Mouse (Mus musculus) intestine, embryonic 14.5 days (tissue): ENCODE data around the gene Cmya5. TPM values are rescaled to one million over a fixed set of nuclear protein-coding genes. Genes with fewer than 3 reads are reported as not detected.
A peak's percentile ranks its signal among the peaks of the same experiment; 100 is the strongest.

Experiments
- ATAC-seq: fragments of 200-750 bp; cut with Nextera tagmentation; replicated peaks from 2 replicates; pipeline ENCODE4 v1.8.0; 2017; ENCODE audit warnings: low read depth, moderate number of reproducible peaks, moderate TSS enrichment, moderate library complexity; ENCODE audit not compliant: low FRiP score, low TSS enrichment
- DNase-seq: peaks from one replicate; pipeline ENCODE4 v3.0.0-alpha.2; 2018; ENCODE audit warnings: low spot score
- H3K27ac ChIP-seq: fragments of 300-500 bp; sonication (generic); 2 replicates; pipeline ENCODE4 v1.5.1; 2014; ENCODE audit warnings: low read depth, mild to moderate bottlenecking, control low read depth
- H3K27me3 ChIP-seq: fragments of 300-500 bp; sonication (generic); replicated peaks from 2 replicates; pipeline ENCODE4 v1.6.1; 2014; ENCODE audit warnings: low read length, control low read depth; ENCODE audit not compliant: control insufficient read depth, insufficient read depth
- H3K36me3 ChIP-seq: fragments of 300-500 bp; sonication (generic); 2 replicates; pipeline ENCODE4 v1.6.1; 2014; ENCODE audit warnings: low read length, control low read depth; ENCODE audit not compliant: control insufficient read depth, insufficient read depth
- H3K4me1 ChIP-seq: fragments of 300-500 bp; sonication (generic); replicated peaks from 2 replicates; pipeline ENCODE4 v1.6.1; 2014; ENCODE audit warnings: low read length, control low read depth, mixed read lengths; ENCODE audit not compliant: control insufficient read depth, insufficient read depth
- H3K4me2 ChIP-seq: fragments of 300-500 bp; sonication (generic); 2 replicates; pipeline ENCODE4 v1.6.1; 2014; ENCODE audit warnings: low read length
- H3K4me3 ChIP-seq: fragments of 300-500 bp; sonication (generic); 2 replicates; pipeline ENCODE4 v1.5.1; 2014; ENCODE audit warnings: low read depth, low read length, control low read depth, mixed read lengths
- H3K9ac ChIP-seq: fragments of 300-500 bp; sonication (generic); 2 replicates; pipeline ENCODE4 v1.6.1; 2014; ENCODE audit warnings: mild to moderate bottlenecking, low read length
- H3K9me3 ChIP-seq: fragments of 300-500 bp; sonication (generic); 2 replicates; pipeline ENCODE4 v1.6.1; 2016; ENCODE audit warnings: low read length, control low read depth; ENCODE audit not compliant: control insufficient read depth
- WGBS: fragments of 180-500 bp; shearing (Covaris S2); extraction: QIAGEN DNeasy Blood & Tissue Kit; methylation state at CpG from one replicate; pipeline ENCODE4 v1.1.7; 2014; 5-methylcytosine and 5-hydroxymethylcytosine counted together
- polyA plus RNA-seq: library from polyadenylated mRNA; unstranded; fragments of >200 nt; fragmentation: Nextera tagmentation; extraction: Ambion mirVana; gene quantifications from 2 replicates; pipeline ENCODE4 v1.2.1, GENCODE M21; 2014

Cmya5 gene
- polyA plus RNA-seq, 1 experiment from 2014 or later, result 0.16 TPM

GRCm38 (mm10) chr13:93006347-93006746 lies 138.2 kb downstream of the Cmya5 start:
- 87% methylated on average over 4 of the region's 4 CpGs for WGBS
- Histone ChIP-seq H3K4me3 (no peak overlapping the region), H3K27ac (no peak overlapping the region)

GRCm38 (mm10) chr13:93004003-93004402 lies 140.5 kb downstream of the Cmya5 start:
- no peak overlapping the region for H3K4me2 ChIP-seq
- H3K27me3 ChIP-seq, result no peaks in the 10 kb centered on the region
- DNase-seq (no peak), ATAC-seq (no peak)
- WGBS, result 77% methylated on average over 6 of the region's 6 CpGs
- H3K4me3 ChIP-seq, result no peak overlapping the region
- H3K9me3 ChIP-seq, result no peaks in the 10 kb centered on the region
- H3K27ac ChIP-seq, result no peak overlapping the region
- no peaks in the 10 kb centered on the region for H3K36me3 ChIP-seq
- peaks cover 12% of the 10 kb centered on the region for H3K4me1 ChIP-seq
- H3K9ac ChIP-seq, result no peak overlapping the region

More at GRCm38 (mm10) chr13:93006347-93006746, 138.2 kb downstream of the Cmya5 start:
- Histone ChIP-seq H3K9me3 (no peaks in the 10 kb centered on the region), H3K4me1 (no peaks in the 10 kb centered on the region), H3K36me3 (no peaks in the 10 kb centered on the region), H3K4me2 (no peak overlapping the region), H3K9ac (no peak overlapping the region), H3K27me3 (no peaks in the 10 kb centered on the region)
- no peak for DNase-seq
- ATAC-seq, result no peak

- Histone ChIP-seq H3K4me2 (no peak overlapping the region), H3K36me3 (no peaks in the 10 kb centered on the region), H3K27me3 (no peaks in the 10 kb centered on the region), H3K4me1 (peaks cover 12% of the 10 kb centered on the region), H3K4me3 (no peak overlapping the region), H3K9me3 (no peaks in the 10 kb centered on the region), H3K27ac (no peak overlapping the region), H3K9ac (no peak overlapping the region)
- ATAC-seq (no peak), DNase-seq (no peak)
- WGBS, result 65% methylated on average over 2 of the region's 2 CpGs
Observed at GRCm38 (mm10) chr13:93002456-93002855, 142.1 kb downstream of the Cmya5 start.

- WGBS, result 49% methylated on average over 12 of the region's 12 CpGs
- 0 out of 2 replicates have a peak overlapping the region, but pooled peaks have one; percentile 18 for H3K4me2 ChIP-seq
Observed at GRCm38 (mm10) chr13:93000640-93001351, 143.7 kb downstream of the Cmya5 start.

GRCm38 (mm10) chr13:92999860-93000259 lies 144.7 kb downstream of the Cmya5 start:
- ATAC-seq, result no peak

More at GRCm38 (mm10) chr13:93000640-93001351, 143.7 kb downstream of the Cmya5 start:
- no peak for DNase-seq
- no peak overlapping the region for H3K9ac ChIP-seq
- ATAC-seq, result no peak
- H3K9me3 ChIP-seq, result no peaks in the 10 kb centered on the region
- H3K36me3 ChIP-seq, result no peaks in the 10 kb centered on the region
- H3K4me3 ChIP-seq, result no peak overlapping the region
- peaks cover 12% of the 10 kb centered on the region for H3K4me1 ChIP-seq
- no peak overlapping the region for H3K27ac ChIP-seq
- no peaks in the 10 kb centered on the region for H3K27me3 ChIP-seq

GRCm38 (mm10) chr13:92994743-92995142 lies 149.8 kb downstream of the Cmya5 start:
- ATAC-seq (no peak), DNase-seq (no peak)
- no peaks in the 10 kb centered on the region for H3K9me3 ChIP-seq
- H3K27me3 ChIP-seq, result no peaks in the 10 kb centered on the region
- H3K4me2 ChIP-seq, result no peak overlapping the region
- H3K27ac ChIP-seq, result no peak overlapping the region
- no peaks in the 10 kb centered on the region for H3K36me3 ChIP-seq
- peaks cover 2% of the 10 kb centered on the region for H3K4me1 ChIP-seq
- H3K4me3 ChIP-seq, result no peak overlapping the region
- no peak overlapping the region for H3K9ac ChIP-seq

More at GRCm38 (mm10) chr13:92999860-93000259, 144.7 kb downstream of the Cmya5 start:
- H3K27me3 ChIP-seq, result no peaks in the 10 kb centered on the region
- H3K36me3 ChIP-seq, result no peaks in the 10 kb centered on the region
- H3K27ac ChIP-seq, result no peak overlapping the region
- 31% methylated on average over 9 of the region's 9 CpGs for WGBS
- no peak for DNase-seq
- H3K9me3 ChIP-seq, result no peaks in the 10 kb centered on the region
- H3K4me2 ChIP-seq, result peak overlapping the region; percentile 18; the same call in 1 of the 2 replicates
- H3K9ac ChIP-seq, result no peak overlapping the region
- no peak overlapping the region for H3K4me3 ChIP-seq
- H3K4me1 ChIP-seq, result peaks cover 12% of the 10 kb centered on the region

- DNase-seq (no peak), ATAC-seq (no peak)
- Histone ChIP-seq H3K27ac (no peak overlapping the region), H3K4me3 (no peak overlapping the region), H3K9me3 (no peaks in the 10 kb centered on the region), H3K36me3 (no peaks in the 10 kb centered on the region), H3K27me3 (no peaks in the 10 kb centered on the region), H3K4me1 (no peaks in the 10 kb centered on the region), H3K9ac (no peak overlapping the region), H3K4me2 (no peak overlapping the region)
- WGBS, result 84% methylated on average over 5 of the region's 5 CpGs
Observed at GRCm38 (mm10) chr13:92992823-92993222, 151.7 kb downstream of the Cmya5 start.
